Mouse (Mus musculus) midbrain, embryonic 10.5 days (tissue): ENCODE results near the gene Btd. TPM values are rescaled to one million over a fixed set of nuclear protein-coding genes. Genes with fewer than 3 reads are reported as not detected.

Source experiments
- DNase-seq: peaks from one replicate; pipeline ENCODE4 v3.0.0-alpha.2; 2017; ENCODE audit warnings: low spot score
- H3K27ac ChIP-seq: fragments of 300-500 bp; sonication (generic); replicated peaks from 2 replicates; pipeline ENCODE4 v1.5.1; 2016; ENCODE audit warnings: mild to moderate bottlenecking
- H3K27me3 ChIP-seq: fragments of 300-500 bp; sonication (generic); 2 replicates; pipeline ENCODE4 v1.6.1; 2016; ENCODE audit warnings: low read depth, mild to moderate bottlenecking; ENCODE audit not compliant: poor library complexity, severe bottlenecking
- H3K36me3 ChIP-seq: fragments of 300-500 bp; sonication (generic); 2 replicates; pipeline ENCODE4 v1.6.1; 2016; ENCODE audit warnings: mild to moderate bottlenecking, moderate library complexity
- H3K4me1 ChIP-seq: fragments of 300-500 bp; sonication (generic); 2 replicates; pipeline ENCODE4 v1.6.1; 2016
- H3K4me3 ChIP-seq: fragments of 300-500 bp; sonication (generic); 2 replicates; pipeline ENCODE4 v1.5.1; 2016; ENCODE audit warnings: mild to moderate bottlenecking, moderate library complexity
- H3K9me3 ChIP-seq: fragments of 300-500 bp; sonication (generic); replicated peaks from 2 replicates; pipeline ENCODE4 v1.6.1; 2016; ENCODE audit warnings: mild to moderate bottlenecking
- WGBS: fragments of 180-500 bp; shearing (Covaris S2); methylation state at CpG from one replicate; pipeline ENCODE4 v1.1.7; 2016; 5-methylcytosine and 5-hydroxymethylcytosine counted together
- polyA plus RNA-seq: library from polyadenylated mRNA; unstranded; fragments of >200 nt; fragmentation: Nextera tagmentation; extraction: Ambion mirVana; gene quantifications from 2 replicates; pipeline ENCODE4 v1.2.1, GENCODE M21; 2016

Btd gene
- polyA plus RNA-seq, 1 experiment from 2014 or later: 15.5 TPM

DNA sequence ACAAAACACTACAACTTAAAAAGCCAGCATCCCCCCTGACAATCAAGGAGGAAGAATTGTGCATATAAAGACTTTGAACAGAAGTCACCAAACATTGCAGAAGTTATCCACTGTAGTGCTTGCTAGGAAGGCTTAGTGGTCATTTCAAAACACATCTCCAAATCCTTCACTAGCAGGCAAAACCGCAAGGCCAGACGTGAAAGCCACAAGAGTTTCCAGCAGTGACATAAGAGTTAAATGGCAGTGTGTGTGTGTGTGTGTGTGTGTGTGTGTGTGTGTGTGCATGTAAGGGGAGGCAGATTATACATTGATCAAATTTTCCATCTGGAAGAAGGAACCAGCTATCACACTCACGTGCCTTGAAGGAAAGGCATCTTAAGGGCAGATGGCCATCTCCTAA, 22.8 kb upstream of the Btd start:
- Histone ChIP-seq H3K4me1 (no peaks in the 10 kb centered on the region), H3K9me3 (no peaks in the 10 kb centered on the region), H3K27me3 (no peaks in the 10 kb centered on the region), H3K36me3 (no peaks in the 10 kb centered on the region), H3K4me3 (no peak overlapping the region), H3K27ac (no peak overlapping the region)
- WGBS: 92% methylated on average over 3 of the region's 3 CpGs
- DNase-seq: no peak

DNA sequence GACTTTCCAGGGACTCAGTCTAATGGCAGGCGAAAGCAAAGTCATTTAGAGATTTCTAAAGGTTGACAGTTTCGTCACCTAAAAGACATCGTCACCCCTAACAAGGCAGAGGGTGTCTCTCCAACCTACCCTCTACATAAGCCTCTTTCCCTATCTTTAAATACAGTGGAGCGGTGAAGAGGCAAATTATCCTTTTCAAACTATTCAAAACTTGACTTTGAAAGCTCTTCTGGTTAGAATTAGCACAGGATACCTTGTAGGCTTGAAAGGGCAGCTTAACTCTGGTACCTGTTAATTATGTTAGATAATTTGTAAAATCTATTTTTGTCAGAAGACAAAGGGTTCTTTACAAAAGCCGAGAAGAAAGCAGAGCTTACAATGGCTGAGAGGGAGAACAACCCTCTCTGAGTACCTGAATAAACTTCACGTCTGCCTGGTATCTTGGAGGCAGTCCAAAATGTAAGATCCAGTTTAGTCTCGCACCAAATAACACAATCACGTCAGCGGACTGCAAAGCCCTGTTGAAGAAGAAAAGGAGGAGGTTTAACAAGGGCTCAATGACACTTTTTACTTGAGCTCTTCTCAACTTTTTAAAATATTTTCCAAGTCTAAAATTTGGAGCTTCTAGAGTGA, 20.1 kb upstream of the Btd start:
- 82% methylated on average over 9 of the region's 9 CpGs for WGBS

DNA sequence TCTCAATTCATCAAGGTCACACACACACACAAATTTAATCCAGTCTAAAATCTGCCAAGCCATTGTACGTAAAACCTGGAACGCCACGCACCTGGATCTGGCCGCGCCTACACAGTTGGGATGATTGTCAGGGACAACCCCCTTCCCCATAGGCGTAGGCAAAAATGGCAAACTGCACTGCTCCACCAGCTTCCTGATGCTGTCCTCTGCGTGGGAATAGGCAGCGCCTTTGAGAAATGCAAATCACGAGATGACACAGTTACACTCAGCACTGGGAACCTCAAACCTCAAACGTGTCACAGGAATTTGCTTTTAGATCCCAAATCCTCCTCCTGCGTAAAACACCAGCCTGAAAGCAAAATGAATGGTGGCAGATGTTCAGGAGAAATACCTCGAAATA, 18.1 kb upstream of the Btd start:
- Histone ChIP-seq H3K27me3 (no peaks in the 10 kb centered on the region), H3K36me3 (no peaks in the 10 kb centered on the region), H3K27ac (no peak overlapping the region), H3K9me3 (no peaks in the 10 kb centered on the region), H3K4me3 (no peak overlapping the region), H3K4me1 (no peaks in the 10 kb centered on the region)
- WGBS: 88% methylated on average over 12 of the region's 12 CpGs
- DNase-seq: no peak

More for the DNA sequence above, 20.1 kb upstream of the Btd start:
- H3K36me3 ChIP-seq: no peaks in the 10 kb centered on the region
- no peak overlapping the region for H3K4me3 ChIP-seq
- H3K9me3 ChIP-seq: no peaks in the 10 kb centered on the region
- DNase-seq: no peak
- H3K27ac ChIP-seq: no peak overlapping the region
- H3K4me1 ChIP-seq: no peaks in the 10 kb centered on the region
- H3K27me3 ChIP-seq: no peaks in the 10 kb centered on the region

DNA sequence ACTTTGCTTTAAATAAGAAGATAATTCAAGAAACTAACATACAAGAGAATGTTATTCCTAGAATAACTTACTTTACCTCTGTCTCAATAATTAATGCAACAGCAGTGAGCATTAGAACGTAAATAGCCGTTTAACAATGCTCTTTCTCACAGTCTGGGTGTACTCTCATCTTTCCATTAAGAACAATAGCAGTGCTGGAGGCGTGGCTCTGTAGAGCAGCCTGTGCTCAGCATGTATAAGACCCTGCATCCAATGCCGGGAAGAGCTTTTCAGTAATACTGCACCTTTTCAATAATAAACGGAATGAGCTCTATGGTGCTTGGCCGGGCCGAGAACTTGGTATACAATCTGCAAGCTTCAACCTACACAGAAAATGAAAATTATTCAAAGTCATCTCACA, 10.2 kb upstream of the Btd start:
- WGBS: 65% methylated on average over 7 of the region's 7 CpGs
- Histone ChIP-seq H3K4me3 (no peak overlapping the region), H3K27me3 (no peaks in the 10 kb centered on the region), H3K27ac (no peak overlapping the region), H3K4me1 (no peaks in the 10 kb centered on the region), H3K36me3 (no peaks in the 10 kb centered on the region), H3K9me3 (no peaks in the 10 kb centered on the region)
- no peak for DNase-seq

DNA sequence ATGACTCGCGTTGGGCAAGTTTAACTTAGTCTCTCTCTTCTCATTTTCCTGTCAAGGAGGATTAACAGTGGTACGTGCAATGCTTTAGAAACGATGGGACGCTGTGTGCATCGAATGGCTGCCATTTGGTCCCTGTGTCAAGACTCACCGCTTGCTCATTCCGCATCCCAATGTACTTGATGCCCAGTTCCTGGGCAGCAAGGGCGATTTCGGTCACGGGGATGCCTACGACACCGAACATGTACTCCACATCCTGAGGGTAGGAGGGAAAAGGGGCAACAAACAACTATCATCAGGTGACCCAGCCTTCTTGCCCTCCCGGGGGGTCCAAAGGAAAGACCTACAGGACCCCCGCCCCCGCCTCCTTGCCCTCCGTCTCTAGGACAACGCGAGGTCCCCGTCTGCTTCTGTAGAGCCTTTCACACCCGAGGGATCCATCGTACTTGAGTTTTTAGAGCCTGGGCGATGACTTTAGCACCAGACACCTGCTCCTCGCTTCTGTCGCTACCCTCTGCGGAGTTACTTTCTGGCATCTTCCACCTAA, 410 bp upstream of the Btd start, which contains the start of gene Gm49387:
Gene Gm49387, minus strand, starts transcription at position 533 of the 544 bp plus-strand sequence.
- peaks cover 18% of the 10 kb centered on the region for H3K4me1 ChIP-seq
- no peaks in the 10 kb centered on the region for H3K27me3 ChIP-seq
- H3K36me3 ChIP-seq: no peaks in the 10 kb centered on the region
- WGBS: 5% methylated on average over 26 of the region's 26 CpGs
- H3K4me3 ChIP-seq: peak within 1 kb of the TSS; percentile 72
- peak within 1 kb of the TSS; percentile 89 for H3K27ac ChIP-seq
- no peaks in the 10 kb centered on the region for H3K9me3 ChIP-seq
- no peak for DNase-seq

DNA sequence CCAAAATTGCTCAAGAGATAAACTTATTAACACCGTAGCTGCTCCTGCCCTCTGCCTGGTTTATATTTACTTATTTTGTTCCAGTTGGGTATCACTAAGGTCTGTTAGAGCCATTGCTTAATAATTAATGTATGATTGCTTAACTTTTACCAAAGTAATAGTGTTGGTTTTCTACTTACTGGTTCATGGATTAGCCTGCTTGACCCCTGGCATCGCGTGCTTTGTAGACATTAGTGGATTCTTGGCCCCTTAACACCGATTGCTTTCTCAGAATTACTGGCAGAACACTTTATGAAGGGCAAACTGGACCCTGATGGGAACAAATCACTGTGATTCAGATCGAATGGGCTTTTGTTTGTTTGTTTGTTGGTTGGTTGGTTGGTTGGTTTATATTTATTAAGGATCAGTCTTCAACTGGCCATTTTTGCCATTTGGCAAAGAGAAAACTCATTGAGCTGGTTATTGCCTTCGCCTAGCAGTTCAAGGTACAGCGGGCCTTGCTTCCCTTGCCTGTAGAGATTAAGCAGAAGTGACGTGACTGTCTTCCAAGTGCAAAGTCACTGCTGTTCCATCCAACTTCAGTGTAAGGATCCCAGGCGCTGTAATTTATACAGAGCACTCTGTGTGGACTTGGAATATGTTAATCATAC, 803 bp downstream of the Btd start:
- peaks cover 18% of the 10 kb centered on the region for H3K4me1 ChIP-seq
- H3K27ac ChIP-seq: peak overlapping the region; percentile 89
- no peaks in the 10 kb centered on the region for H3K9me3 ChIP-seq
- no peaks in the 10 kb centered on the region for H3K36me3 ChIP-seq
- no peak for DNase-seq
- 76% methylated on average over 9 of the region's 9 CpGs for WGBS
- no peaks in the 10 kb centered on the region for H3K27me3 ChIP-seq
- H3K4me3 ChIP-seq: peak overlapping the region; percentile 72

DNA sequence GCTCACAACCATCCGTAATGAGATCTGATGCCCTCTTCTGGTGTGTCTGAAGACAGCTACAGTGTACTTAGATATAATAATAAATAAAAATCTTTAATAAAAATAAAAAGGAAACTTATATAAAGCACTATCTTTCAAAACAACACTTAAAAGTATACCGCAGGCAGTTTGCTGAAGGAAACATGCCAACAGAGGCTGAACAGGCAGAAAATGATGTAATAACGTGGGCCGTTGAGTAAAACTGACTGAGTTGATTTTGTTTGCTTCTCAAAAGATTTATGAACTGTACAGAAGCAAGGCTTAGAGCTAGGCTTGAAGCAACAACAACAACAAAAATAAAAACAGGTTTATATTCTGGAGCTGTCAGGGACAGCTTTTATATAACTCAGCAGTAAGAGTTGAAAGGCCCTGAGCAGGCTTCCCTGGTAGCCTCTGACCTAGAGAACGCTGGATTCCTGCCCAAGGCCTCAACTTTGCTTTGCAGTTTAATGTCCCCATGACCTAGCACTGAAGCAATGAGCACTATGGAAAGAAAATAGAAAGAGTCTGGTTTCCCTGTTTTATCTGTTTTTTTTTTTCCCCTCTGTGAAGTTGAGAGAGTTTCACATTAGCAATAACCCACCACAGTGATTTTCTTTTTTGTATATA, 3.5 kb downstream of the Btd start:
- Histone ChIP-seq H3K27me3 (no peaks in the 10 kb centered on the region), H3K4me3 (no peak overlapping the region), H3K27ac (no peak overlapping the region), H3K4me1 (peaks cover 18% of the 10 kb centered on the region), H3K36me3 (no peaks in the 10 kb centered on the region), H3K9me3 (no peaks in the 10 kb centered on the region)
- no peak for DNase-seq
- WGBS: 92% methylated on average over 5 of the region's 5 CpGs

DNA sequence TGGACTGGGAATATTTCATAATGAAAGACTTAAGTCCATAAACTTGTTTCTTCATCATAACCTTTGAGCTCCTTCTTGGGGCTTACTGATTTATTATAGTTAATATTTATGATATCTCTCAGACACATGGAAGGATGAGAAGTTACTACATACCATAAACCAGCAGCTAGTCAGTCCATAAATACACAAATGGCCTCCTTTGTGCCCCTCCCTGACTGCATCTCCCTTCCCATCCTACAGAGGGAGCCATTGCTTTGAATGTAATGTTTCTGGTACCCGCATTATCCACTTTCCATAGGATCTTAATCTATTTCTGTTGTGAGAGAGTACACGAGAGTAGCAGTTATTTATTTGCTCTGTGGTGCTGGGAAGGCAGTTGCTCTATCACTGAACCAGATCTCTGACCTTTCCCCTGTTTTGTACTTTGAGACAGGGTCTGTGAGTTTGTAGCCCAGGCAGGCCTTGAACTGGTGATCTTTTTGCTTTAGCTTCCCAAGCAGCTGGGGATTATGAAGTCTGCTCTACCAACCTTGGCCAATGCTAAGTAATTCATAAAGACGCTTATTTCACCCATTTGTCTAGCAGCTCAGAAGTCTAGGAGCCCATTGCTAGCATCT, 4.2 kb downstream of the Btd start:
- H3K36me3 ChIP-seq: no peaks in the 10 kb centered on the region
- H3K4me3 ChIP-seq: no peak overlapping the region
- peaks cover 14% of the 10 kb centered on the region for H3K4me1 ChIP-seq
- no peak overlapping the region for H3K27ac ChIP-seq
- 70% methylated on average over 3 of the region's 3 CpGs for WGBS
- H3K9me3 ChIP-seq: no peaks in the 10 kb centered on the region
- H3K27me3 ChIP-seq: no peaks in the 10 kb centered on the region
- DNase-seq: no peak

DNA sequence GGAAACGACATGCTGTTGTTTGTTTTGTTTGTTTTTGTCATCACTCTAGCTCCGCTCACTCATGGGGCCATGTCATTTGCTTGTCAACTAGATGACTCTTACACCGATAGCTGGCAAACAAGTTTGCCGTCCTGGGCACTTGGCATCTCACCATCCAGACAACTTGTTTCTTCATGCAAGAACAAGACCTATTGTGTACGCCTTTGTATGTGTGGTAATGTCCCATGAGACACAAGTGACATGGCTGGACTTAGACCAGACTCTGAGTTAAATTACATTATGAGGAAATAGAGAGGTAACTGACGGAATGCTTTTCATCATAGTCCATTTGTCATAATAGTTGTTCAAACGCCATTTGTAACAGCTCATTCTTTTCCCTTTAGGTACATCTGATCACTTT, 5.1 kb downstream of the Btd start:
- Histone ChIP-seq H3K27ac (no peak overlapping the region), H3K36me3 (peaks cover 2% of the 10 kb centered on the region; the same call in 1 of the 2 replicates), H3K4me3 (no peak overlapping the region), H3K4me1 (peaks cover 9% of the 10 kb centered on the region), H3K9me3 (no peaks in the 10 kb centered on the region; the same call in 1 of the 2 replicates), H3K27me3 (no peaks in the 10 kb centered on the region)
- no peak for DNase-seq
- 95% methylated on average over 7 of the region's 7 CpGs for WGBS

DNA sequence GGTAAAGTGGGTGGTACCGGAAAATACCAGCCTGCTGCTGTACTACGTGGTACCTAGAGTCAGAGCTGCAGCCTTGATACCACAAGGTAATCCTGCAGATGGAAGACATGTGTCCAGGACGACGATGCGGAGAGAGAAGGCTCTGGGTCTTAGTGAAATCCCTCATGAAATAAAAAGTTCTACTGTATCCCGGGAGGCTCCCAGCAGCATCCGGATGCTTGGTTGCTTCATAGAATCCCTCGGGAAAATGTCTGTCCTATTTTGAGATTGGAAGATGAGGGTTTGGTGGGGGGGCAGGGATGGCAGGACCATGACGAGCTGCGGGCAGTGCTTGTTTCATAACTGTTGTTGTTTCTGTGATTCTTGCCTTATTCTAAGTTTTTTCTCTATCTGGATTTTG, 7.2 kb downstream of the Btd start:
- peaks cover 2% of the 10 kb centered on the region; the same call in 1 of the 2 replicates for H3K36me3 ChIP-seq
- H3K27ac ChIP-seq: no peak overlapping the region
- peaks cover 4% of the 10 kb centered on the region; the same call in 1 of the 2 replicates for H3K4me1 ChIP-seq
- 90% methylated on average over 10 of the region's 10 CpGs for WGBS
- no peaks in the 10 kb centered on the region for H3K27me3 ChIP-seq
- no peak for DNase-seq
- H3K9me3 ChIP-seq: no peaks in the 10 kb centered on the region; the same call in 1 of the 2 replicates
- H3K4me3 ChIP-seq: no peak overlapping the region

DNA sequence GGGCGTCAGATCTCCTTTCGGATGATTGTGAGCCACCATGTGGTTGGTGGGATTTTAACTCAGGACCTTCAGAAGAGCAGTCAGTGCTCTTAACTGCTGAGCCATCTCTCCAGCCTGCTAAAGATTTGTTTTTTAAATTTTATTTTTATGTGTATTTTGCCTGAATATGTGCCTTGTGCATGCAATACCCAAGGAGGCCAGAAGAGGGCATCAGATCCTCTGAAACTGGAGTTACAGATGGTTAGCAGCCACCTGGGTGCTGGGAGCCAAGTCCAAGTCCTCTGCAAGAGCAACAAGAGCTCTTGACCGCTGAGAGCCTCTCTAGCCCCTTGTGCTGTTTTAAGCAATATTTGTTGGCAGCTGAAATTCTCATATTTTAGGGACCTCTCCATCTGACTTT, 9.5 kb downstream of the Btd start:
- Histone ChIP-seq H3K9me3 (no peaks in the 10 kb centered on the region; the same call in 1 of the 2 replicates), H3K4me1 (peaks cover 4% of the 10 kb centered on the region; the same call in 1 of the 2 replicates), H3K27me3 (no peaks in the 10 kb centered on the region), H3K4me3 (no peak overlapping the region), H3K27ac (no peak overlapping the region), H3K36me3 (peaks cover 2% of the 10 kb centered on the region; the same call in 1 of the 2 replicates)
- no peak for DNase-seq
- WGBS: 96% methylated on average over 3 of the region's 3 CpGs

DNA sequence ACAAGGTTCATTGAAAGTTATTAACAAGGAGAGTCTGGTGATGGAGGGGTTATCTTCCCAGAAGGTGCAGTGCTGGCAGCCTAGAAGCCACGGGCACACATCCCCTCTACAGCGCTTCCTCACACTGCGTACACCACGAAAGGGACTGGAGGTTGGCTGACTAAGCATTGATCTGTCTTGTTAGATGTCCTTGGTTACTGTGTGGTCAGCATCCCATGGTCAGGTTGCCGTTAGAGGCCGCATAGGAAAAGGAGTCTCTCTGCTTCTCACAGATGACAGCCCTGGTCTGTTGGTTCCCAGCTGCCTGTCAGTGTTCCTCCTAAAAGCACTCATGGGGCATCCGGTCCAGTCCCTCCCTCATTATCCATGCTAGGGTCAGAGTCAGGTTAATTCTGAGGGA, 10.4 kb downstream of the Btd start:
- H3K4me1 ChIP-seq: peaks cover 4% of the 10 kb centered on the region; the same call in 1 of the 2 replicates
- WGBS: 92% methylated on average over 7 of the region's 7 CpGs
- DNase-seq: no peak
- no peaks in the 10 kb centered on the region; the same call in 1 of the 2 replicates for H3K9me3 ChIP-seq
- H3K27ac ChIP-seq: no peak overlapping the region
- H3K4me3 ChIP-seq: no peak overlapping the region
- H3K27me3 ChIP-seq: no peaks in the 10 kb centered on the region
- H3K36me3 ChIP-seq: peaks cover 2% of the 10 kb centered on the region; the same call in 1 of the 2 replicates
